Mouse (Mus musculus): Measurements from ENCODE around the gene Rad17. TPM values are rescaled to one million over a fixed set of nuclear protein-coding genes. Genes with fewer than 3 reads are reported as not detected.
A peak's percentile ranks its signal among the peaks of the same experiment; 100 is the strongest.

Rad17 gene
- polyA plus RNA-seq, 1 experiment from 2014 or later: 11.9 TPM

DNA sequence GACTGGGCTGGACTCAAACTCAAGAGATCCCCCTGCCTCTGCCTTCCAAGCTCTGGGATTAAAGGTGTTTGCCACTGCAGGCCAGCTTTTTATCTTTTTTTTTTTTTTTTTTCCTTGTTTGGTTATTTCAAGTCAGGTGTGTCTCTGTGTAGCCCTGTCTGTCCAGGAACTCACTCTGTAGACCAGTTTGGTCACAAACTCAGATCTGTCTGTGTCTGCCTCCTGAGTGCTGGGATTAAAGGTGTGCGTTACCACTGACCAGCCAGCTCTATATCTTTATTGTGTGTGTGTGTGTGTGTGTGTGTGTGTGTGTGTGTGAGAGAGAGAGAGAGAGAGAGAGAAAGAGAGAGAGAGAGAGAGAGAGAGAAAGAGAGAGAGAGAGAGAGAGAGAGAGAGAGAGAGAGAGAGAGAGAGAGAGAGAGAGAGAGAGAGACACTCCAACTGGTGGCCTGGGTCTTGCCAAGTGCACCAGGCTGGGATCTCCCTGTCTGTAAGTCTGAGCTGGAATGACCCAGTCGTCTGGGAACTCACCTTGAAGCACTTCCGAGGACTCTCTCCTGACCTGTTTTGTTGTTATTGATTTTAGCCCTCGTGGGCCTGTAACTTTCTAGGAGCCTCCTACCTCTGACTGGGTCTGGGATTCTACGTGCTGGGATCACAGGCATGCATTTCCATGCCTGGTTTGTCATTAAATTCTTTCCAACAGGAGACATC lies 55.9 kb downstream of the Rad17 start:
- Histone ChIP-seq H3K4me3 (replicated peaks) (no peak overlapping the region), H3K4me2 (no peak overlapping the region), H3K9me3 (replicated peaks) (no peaks in the 10 kb centered on the region), H3K4me1 (replicated peaks) (no peaks in the 10 kb centered on the region), H3K36me3 (replicated peaks) (no peaks in the 10 kb centered on the region), H3K27ac (replicated peaks) (no peak overlapping the region), H3K27me3 (no peaks in the 10 kb centered on the region), H3K9ac (no peak overlapping the region)
- WGBS (ENCODE audit: insufficient replicate concordance): 62% methylated on average over 5 of the region's 5 CpGs
- no peak for ATAC-seq (ENCODE audit: insufficient read depth)

DNA sequence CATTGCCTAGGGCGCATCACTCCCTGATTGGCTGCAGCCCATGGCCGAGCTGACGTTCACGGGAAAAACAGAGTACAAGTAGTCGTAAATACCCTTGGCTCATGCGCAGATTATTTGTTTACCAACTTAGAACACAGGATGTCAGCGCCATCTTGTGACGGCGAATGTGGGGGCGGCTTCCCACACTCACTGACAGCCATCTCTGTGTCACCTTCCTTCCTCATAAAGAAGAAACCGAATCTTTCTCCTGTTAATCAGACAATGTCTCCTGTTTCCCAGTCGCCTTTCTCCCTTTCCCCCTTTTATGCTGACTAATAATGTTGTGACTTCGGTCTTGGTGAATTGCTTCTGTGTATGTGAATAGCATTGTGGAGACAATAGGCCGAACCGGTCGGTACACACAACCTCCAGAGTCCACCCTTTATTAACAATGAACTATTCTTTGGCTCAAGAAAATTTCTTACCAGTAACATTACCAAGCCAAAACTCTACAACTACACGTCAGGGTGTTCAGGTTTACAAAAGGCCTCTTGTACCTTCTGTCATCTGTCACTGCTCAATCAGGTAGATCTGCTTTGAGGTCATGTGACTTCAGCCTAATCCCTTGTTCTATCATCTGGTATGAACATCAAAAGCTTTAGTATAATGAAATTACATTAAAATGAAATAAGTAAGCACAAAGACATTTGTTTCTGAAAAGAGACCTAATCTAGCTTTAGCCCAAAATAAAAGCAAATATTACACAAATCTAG lies 56.6 kb downstream of the Rad17 start:
- Histone ChIP-seq H3K9ac (no peak overlapping the region), H3K27ac (replicated peaks) (peak overlapping the region; percentile 58; the same call in 1 of the 2 replicates), H3K36me3 (replicated peaks) (no peaks in the 10 kb centered on the region), H3K27me3 (no peaks in the 10 kb centered on the region), H3K4me2 (peak overlapping the region; percentile 34), H3K9me3 (replicated peaks) (no peaks in the 10 kb centered on the region), H3K4me3 (replicated peaks) (peak overlapping the region; percentile 30), H3K4me1 (replicated peaks) (no peaks in the 10 kb centered on the region)
- peak; percentile 75 for ATAC-seq (ENCODE audit: insufficient read depth)
- 54% methylated on average over 12 of the region's 17 CpGs for WGBS (ENCODE audit: insufficient replicate concordance)

DNA sequence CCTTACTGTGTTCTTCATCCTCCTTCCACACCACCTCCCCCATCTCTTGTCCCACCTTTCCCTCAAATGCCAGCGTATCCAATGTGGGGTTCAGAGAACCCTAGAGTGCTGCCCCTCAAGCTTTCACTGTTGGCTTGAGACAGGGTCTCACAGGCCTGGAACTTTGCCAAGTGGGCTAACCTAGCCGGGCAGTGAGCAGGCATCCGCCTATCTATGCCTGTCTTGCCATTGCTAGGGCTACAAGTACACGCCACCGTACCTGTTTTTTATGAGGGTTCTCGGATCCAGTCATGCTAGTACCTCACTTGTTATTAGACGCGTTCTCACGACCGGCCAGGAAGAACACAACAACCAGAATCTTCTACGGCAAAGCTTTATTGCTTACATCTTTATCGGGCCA lies 62.2 kb downstream of the Rad17 start:
- no peak overlapping the region for H3K9ac ChIP-seq
- H3K27me3 ChIP-seq: no peaks in the 10 kb centered on the region
- H3K4me3 ChIP-seq (replicated peaks): peak overlapping the region; percentile 42
- H3K4me2 ChIP-seq: peak overlapping the region; percentile 41
- H3K27ac ChIP-seq (replicated peaks): peak overlapping the region; percentile 48; the same call in 1 of the 2 replicates
- H3K36me3 ChIP-seq (replicated peaks): peaks cover 17% of the 10 kb centered on the region
- no peaks in the 10 kb centered on the region for H3K4me1 ChIP-seq (replicated peaks)
- no peaks in the 10 kb centered on the region for H3K9me3 ChIP-seq (replicated peaks)
- no peak; the same call in 1 of the 2 replicates for ATAC-seq (ENCODE audit: insufficient read depth)
- WGBS (ENCODE audit: insufficient replicate concordance): 70% methylated on average over 12 of the region's 12 CpGs

DNA sequence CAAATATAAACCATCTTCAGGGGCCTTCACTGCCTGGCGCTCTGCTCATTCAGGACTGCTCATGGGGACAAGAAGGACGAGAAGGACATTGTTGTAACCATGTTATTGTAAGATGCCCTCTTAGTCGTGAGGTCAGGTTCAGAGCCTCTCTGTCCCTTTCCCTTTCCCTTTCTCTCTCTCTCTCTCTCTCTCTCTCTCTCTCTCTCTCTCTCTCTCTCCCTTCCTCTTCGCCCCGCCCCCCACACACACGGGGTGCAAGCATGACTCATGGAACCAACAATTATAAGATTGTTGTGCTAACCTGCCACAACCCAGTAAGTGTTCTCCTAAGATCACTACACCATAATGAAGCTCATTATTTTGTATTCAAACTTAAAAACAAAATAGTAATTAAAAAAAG lies 68.7 kb downstream of the Rad17 start:
- Histone ChIP-seq H3K9ac (no peak overlapping the region), H3K9me3 (replicated peaks) (no peaks in the 10 kb centered on the region), H3K36me3 (replicated peaks) (peaks cover 3% of the 10 kb centered on the region), H3K27ac (replicated peaks) (no peak overlapping the region), H3K4me3 (replicated peaks) (no peak overlapping the region), H3K27me3 (no peaks in the 10 kb centered on the region), H3K4me2 (no peak overlapping the region), H3K4me1 (replicated peaks) (peaks cover 8% of the 10 kb centered on the region)
- ATAC-seq (ENCODE audit: insufficient read depth): no peak
- 56% methylated on average over 6 of the region's 6 CpGs for WGBS (ENCODE audit: insufficient replicate concordance)

DNA sequence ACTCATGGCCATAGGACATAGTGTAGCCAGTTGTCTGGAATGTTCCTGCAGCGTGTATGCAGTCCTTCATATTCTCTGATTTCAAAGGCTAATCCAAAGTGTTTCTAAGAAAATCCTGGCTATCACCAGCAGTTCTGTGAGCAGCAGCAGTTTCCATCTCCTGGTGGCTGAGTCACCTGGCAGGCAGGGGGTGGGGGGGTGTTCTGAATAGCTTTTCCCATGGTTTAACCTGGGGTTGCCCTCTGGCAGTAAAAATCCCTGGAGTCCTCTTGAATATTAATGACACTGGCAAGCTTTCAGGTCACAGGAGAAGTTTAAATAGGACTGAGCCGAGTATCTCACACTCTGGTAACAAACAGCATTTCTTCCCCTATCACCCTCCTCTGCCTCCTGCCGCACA lies 69.2 kb downstream of the Rad17 start:
- Histone ChIP-seq H3K9ac (no peak overlapping the region), H3K9me3 (replicated peaks) (no peaks in the 10 kb centered on the region), H3K4me2 (no peak overlapping the region), H3K36me3 (replicated peaks) (no peaks in the 10 kb centered on the region; the same call in none of the 2 replicates), H3K4me3 (replicated peaks) (no peak overlapping the region), H3K27me3 (no peaks in the 10 kb centered on the region), H3K4me1 (replicated peaks) (peaks cover 8% of the 10 kb centered on the region), H3K27ac (replicated peaks) (no peak overlapping the region)
- no peak for ATAC-seq (ENCODE audit: insufficient read depth)
- WGBS (ENCODE audit: insufficient replicate concordance): 50% methylated on average over 3 of the region's 3 CpGs

DNA sequence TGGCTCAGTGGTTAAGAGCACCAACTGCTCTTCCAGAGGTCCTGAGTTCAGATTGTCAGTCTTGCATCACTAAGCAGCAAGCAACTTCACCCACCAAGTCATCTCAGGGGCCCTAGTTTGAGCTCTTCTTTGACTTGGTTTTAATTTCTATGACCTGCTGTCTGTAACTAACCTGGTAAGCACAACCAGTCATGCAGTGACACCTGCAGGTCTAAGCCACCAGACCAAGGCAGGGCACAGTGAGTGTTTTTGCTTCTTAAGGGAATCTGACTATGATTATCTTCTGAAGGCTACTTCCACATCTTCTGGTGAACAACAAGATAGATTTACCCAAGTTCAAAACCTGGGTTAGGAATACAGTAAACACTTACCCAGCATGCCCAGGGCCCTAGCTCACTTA lies 70.9 kb downstream of the Rad17 start:
- peak overlapping the region; percentile 51; the same call in 1 of the 2 replicates for H3K27ac ChIP-seq (replicated peaks)

DNA sequence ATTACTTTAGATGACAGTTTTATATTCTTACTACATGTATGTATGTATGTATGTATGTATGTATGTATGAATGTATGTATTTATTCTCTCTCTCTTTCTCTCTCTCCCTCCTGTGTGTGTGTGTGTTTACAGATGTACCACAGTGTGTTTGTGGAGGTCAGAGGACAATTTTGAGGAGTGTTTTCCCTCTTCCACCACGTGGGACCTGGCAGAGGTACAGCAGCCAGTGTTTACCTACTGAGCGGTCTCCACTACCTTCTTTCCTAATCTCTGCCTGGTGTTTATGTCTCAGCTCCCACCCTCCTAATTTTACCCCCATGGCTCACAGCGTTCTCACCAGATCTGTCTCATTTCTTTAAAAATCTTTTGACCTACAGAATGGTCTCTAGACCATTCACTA lies 71.6 kb downstream of the Rad17 start:
- H3K4me2 ChIP-seq: no peak overlapping the region
- no peak overlapping the region for H3K4me3 ChIP-seq (replicated peaks)
- H3K9ac ChIP-seq: no peak overlapping the region
- no peaks in the 10 kb centered on the region for H3K36me3 ChIP-seq (replicated peaks)
- peak overlapping the region; percentile 51 for H3K27ac ChIP-seq (replicated peaks)
- ATAC-seq (ENCODE audit: insufficient read depth): peak; percentile 66
- no peaks in the 10 kb centered on the region for H3K27me3 ChIP-seq
- H3K9me3 ChIP-seq (replicated peaks): no peaks in the 10 kb centered on the region
- peaks cover 13% of the 10 kb centered on the region for H3K4me1 ChIP-seq (replicated peaks)
- WGBS (ENCODE audit: insufficient replicate concordance): 38% methylated on average over 3 of the region's 3 CpGs

More for the DNA sequence above, 70.9 kb downstream of the Rad17 start:
- no peaks in the 10 kb centered on the region for H3K27me3 ChIP-seq
- peaks cover 13% of the 10 kb centered on the region for H3K4me1 ChIP-seq (replicated peaks)
- H3K4me3 ChIP-seq (replicated peaks): no peak overlapping the region
- H3K4me2 ChIP-seq: no peak overlapping the region
- no peaks in the 10 kb centered on the region for H3K36me3 ChIP-seq (replicated peaks)
- ATAC-seq (ENCODE audit: insufficient read depth): no peak
- H3K9ac ChIP-seq: no peak overlapping the region
- H3K9me3 ChIP-seq (replicated peaks): no peaks in the 10 kb centered on the region

DNA sequence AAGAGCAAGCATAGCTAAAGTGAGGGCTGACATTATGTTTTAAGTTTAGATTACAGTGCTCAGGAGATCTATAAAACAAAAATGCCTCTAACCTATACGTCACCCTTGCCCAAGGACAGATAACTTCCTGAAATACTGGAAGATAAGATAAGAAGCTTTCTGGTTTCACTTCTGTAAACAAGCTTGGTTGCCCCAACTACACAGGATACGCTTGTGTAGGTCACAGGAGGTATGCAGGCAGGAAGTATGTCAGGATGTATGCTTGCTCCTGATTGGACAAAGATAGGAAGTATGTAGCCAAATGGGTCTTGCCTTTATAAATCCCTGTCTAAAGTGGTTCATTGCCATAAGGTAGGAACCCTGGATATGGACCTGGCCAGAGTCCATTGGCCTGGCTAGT lies 74.9 kb downstream of the Rad17 start:
- WGBS (ENCODE audit: insufficient replicate concordance): 16% methylated on average over 2 of the region's 2 CpGs
- peaks cover 5% of the 10 kb centered on the region; the same call in 1 of the 2 replicates for H3K4me1 ChIP-seq (replicated peaks)
- H3K27me3 ChIP-seq: no peaks in the 10 kb centered on the region
- H3K36me3 ChIP-seq (replicated peaks): no peaks in the 10 kb centered on the region
- no peak overlapping the region for H3K27ac ChIP-seq (replicated peaks)
- no peak overlapping the region for H3K4me3 ChIP-seq (replicated peaks)
- H3K4me2 ChIP-seq: no peak overlapping the region
- no peaks in the 10 kb centered on the region for H3K9me3 ChIP-seq (replicated peaks)
- H3K9ac ChIP-seq: no peak overlapping the region
- ATAC-seq (ENCODE audit: insufficient read depth): 0 out of 2 replicates have a peak, but pooled peaks have one; percentile 49

DNA sequence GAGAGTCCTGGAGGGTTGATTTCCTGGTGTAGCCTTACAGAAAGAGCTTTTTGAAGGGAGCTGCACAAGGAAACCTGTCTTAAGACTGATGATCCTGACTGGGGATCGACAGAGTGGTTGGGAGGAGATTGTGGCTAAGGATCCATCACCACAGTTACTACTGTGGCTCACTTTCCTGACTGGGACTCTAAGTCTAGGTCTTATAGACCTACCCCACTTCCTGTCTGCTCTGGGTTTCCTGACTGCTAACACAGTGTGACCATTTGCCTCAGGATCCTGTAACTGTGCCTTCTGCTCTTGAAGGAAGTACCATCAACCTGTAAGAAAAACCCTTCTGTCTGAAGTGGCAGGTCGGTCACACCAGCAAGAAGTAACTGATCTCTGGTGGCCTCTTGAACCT lies 80.1 kb downstream of the Rad17 start:
- Histone ChIP-seq H3K9ac (no peak overlapping the region), H3K27me3 (no peaks in the 10 kb centered on the region), H3K9me3 (replicated peaks) (no peaks in the 10 kb centered on the region), H3K27ac (replicated peaks) (no peak overlapping the region), H3K36me3 (replicated peaks) (no peaks in the 10 kb centered on the region), H3K4me2 (no peak overlapping the region), H3K4me1 (replicated peaks) (no peaks in the 10 kb centered on the region), H3K4me3 (replicated peaks) (no peak overlapping the region)
- 14% methylated on average over 2 of the region's 2 CpGs for WGBS (ENCODE audit: insufficient replicate concordance)
- ATAC-seq (ENCODE audit: insufficient read depth): no peak

DNA sequence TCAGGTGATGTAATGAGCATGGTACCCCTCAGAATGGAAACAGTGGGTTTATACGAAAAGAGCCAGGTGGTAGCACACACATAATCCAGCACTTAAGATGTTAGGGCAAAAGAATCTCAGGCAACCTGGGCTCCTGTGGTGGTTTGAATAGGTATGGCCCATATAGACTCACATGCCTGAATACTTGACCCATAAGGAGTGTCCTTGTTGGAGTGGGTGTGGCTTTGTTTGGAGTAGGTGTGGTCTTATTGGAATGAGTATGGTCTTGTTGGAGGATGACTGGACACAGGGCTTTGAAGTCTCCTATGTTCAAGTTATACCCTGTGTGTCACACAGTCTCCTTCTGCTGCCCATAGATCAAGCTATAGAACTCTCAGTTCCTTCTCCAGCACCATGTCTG lies 82.5 kb downstream of the Rad17 start:
- ATAC-seq (ENCODE audit: insufficient read depth): no peak
- no peak overlapping the region for H3K9ac ChIP-seq
- H3K4me1 ChIP-seq (replicated peaks): no peaks in the 10 kb centered on the region
- H3K9me3 ChIP-seq (replicated peaks): no peaks in the 10 kb centered on the region
- no peak overlapping the region for H3K4me3 ChIP-seq (replicated peaks)
- H3K27me3 ChIP-seq: no peaks in the 10 kb centered on the region
- H3K4me2 ChIP-seq: no peak overlapping the region
- no peaks in the 10 kb centered on the region for H3K36me3 ChIP-seq (replicated peaks)
- no peak overlapping the region for H3K27ac ChIP-seq (replicated peaks)
- 76% methylated on average over 1 of the region's 1 CpGs for WGBS (ENCODE audit: insufficient replicate concordance)

Data from liver, embryonic 15.5 days (tissue).